Mouse (Mus musculus) mouse trophoblast stem cell (cell line): ENCODE data around the gene Haus4.

Source experiments
- in situ Hi-C, 2 experiments: fragments of 300-500 bp; cut with MseI, MboI; formaldehyde crosslinking; loops; 2 replicates in 1 of 2; 3 replicates in 1 of 2; pipeline ENCODE4 v1.15.1; 2025

Haus4 gene

DNA sequence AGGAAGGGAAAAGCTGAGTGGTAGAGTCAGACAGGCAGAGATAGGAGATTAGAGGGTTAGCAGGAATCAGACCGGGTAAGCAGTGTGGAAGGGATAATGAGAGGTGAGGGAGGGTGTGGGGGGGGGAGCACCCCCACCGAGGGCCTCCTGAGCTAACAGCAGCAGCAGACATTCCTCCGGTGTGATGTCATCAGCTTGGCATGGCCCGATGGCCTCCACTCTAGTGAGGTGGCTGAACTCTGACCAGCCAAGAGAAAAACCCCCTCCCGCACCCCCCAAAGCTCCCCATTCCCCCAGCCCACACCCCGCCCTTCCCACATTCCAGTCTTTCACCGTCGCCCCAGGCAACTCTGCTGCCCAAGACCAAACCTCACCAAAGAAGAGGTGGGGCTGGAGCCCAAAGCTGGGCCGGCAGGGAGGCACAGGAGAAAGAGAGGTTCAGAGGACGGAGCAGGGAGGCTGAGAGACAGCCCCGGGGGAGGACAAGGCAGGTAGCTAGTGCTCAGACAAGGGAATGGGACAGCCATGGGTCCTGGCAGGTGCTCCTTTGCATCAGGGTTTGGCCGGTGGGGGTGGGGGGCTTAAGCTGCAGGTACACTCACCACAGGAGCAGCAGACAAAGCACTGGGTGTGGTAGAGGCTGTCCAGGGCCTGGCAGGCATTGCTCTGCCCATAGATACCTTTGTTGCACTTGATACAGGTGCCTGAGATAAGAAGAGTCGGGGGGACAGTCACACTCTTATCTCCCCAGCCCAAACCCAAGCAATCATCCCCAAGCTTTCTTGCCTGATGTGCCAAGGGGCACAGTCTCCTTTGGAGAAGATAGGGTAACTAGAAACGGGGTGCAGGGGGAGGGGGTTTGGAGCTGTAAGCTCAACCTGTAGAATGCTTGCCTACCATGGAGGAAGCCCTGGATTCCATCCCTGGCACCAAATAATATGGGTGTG, 18.6 kb upstream of the Haus4 start:
- in situ Hi-C loops, result no loop called here

DNA sequence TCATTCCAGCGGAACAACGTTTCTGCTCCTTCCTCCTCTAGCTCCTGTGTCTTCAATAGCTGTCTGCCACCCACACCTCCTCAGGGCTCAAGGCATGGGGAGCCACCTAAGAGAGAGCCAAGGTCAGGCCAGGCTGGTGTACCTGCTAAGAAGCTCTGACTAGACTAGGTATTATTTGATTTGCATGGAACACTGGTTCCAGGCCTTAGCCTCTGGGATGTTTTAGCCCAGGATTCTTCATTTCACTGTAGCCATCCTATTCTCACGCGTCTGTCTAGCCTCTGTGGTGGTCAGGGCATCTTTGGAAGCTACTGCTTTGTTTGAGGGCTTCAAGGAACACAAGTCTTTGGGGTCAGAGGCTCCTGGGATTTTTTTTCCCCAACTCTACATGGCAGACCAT, 17.7 kb upstream of the Haus4 start:
- in situ Hi-C loops, result no loop called here

DNA sequence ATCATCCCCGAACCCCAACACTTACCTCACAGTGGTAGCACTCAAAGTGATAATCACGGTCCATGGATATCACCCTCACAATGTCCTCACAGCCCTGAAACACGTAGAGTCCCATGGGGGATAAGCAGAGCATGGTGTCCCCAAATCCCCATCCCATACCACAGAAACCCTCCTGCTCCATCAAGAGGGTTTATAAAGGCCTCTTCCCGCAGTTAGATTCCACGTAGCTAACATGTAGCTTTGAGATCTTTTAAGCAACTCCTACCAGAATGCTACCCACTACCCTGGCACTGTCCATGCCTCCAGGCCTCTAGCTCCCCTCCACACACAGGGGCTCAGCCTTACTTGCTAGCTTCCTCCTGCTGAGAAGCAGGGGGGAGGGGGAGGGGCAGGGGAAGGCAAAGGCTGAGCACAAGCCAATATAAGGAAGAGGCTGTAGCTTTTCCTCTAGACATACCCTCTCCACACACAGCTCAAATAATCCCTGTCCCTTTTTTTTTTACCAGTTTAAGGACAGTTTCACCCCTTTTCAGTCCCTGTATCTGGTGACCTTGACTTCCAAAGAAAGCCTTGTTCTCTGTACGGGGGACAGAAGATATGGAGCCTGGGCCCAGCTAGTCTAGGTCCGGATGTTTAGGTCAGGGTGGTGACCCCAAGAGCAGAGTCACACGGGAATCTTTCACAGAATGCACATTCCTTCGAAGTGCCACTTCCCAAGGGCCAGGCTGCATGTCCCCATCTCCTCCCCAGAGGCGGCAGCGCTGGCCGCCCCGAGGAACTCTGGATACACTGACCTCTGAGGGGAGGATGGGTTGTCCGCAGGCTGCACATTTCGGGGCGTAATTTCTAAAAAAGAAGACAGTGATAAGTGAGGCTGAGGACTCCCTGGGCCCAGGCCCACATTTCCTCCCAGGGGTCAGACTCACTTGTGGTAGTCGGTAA, 15.3 kb upstream of the Haus4 start:
- in situ Hi-C loops, result no loop called here

DNA sequence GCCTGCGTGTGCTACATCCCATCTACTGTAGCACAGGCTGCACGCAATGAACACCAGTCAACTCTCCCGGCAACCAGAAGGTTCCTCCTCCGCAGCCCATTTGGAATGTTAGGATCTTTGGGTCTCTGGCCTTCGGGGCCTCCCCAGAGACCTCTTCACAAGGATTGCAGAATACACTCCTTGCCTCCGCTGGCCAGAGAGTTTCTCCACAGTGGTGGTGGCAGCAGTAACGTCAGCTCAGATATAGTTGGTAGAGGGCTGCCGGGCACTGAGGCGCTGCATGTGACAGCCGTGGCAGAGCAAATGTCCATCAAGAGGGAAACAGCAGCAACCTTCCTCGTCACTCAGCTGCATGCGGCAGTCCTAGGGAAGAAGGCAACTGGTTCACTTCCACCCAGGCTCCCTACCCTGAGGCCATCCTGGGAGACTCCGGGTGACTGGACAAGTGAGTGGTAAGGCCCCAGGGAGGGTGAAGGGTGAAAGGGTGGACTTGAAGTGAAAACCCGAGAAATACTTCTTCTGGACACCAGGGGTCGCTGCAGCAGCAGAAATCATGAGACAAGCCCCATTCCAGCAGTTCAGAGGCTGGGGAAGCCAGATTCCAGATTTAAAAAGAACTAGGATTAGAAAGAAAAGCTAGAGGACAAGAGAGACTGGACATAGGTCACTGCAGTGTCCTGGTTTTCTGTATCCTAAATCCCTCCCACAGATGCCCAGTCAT, 14.4 kb upstream of the Haus4 start:
- in situ Hi-C loops, result no loop called here

DNA sequence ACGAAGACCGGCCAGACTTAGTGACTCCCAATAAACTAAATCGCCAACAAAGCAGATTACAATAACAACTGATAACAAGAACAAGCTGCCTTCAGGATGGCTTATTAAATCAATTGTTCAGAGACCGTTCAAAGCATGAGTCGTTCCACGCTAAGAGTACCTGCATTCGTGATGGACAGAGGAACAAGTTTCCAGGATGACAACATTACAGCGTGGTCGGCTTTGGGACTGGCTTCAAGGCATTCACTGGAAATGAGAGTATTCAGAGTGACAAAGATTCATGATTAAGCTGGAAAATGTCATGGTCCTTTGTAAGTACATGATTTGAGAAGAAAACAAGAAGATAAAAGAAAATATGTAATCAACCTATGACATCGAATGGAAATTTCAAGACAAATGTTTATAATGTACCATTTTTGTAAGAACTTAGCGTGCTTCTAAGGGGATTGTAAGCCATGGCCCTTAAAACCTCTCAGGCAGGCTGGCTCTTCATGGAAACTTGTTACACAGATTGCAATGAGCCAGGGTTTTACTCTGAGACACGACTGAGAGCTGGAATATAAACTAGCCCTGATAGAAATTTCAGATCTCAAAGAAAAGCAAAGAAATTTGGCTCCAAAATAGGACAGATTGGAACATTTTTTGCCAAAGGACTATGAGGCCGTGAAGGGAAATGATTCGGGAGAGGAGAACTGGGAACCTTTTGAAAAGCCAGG, 6.3 kb upstream of the Haus4 start:
- in situ Hi-C loops, result no loop called here

DNA sequence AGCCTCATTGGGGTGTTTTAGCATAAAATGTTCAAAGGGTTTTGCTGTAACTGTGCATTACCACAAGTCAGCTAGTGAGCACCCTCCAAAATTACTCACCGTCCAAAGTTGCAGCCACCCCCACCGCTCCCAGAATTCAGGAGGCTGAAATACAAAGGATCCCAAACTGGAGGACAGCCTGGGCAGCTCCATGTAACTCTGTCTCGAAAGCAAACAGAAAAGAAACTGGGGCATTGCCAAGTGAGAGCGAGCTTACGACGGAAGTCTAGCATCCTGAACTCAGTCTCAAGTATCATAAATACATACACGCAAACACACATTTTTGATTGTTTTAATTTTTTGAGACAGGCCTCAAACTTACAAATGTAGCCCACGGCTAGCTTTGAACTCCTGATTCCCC, 2.9 kb upstream of the Haus4 start:
- in situ Hi-C loops, result no loop called here

DNA sequence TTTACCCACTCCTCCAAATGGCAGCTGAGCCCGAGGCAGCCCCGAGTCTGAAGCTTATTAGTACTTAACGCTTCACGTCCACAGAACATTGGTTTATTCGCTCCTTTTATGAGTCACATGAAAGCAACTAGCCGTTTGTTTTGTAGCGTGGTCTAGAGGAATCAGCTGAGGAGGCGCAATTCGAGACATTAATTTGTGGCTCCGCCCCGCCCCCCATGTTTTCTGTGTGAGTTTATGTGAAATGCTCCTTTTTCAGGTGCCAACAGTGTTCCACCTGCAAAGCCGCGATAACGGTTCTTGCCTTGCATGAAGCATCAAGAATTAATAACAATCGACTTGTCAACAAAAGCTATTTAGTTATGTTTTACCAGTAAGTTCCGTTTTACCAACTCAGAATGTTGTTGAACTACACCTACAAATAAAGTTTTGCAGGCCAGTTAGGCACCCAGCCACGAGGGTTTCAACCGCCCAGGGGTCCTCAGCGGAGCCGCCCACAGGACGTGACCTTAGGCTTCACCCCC, 902 bp downstream of the Haus4 start:
- in situ Hi-C loops, result no loop called here

DNA sequence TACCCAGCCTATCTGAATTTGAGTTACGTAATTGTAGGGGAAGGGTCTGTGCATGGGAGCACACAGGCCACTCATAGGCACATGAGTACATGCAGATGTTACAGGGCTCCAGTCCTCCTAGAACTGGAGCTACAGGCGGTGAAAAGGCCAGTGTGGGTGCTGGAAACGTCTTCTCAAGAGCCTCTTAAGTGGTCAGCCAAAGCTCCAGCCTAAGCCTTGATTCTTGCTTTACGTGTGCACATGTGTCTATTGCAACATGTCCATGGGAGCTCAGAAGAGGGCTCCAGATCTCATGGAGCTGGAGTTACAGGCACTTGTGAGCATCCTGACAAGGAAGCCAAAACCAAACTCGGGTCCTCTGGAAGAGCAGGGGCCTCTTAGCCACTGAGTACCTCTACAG, 9.7 kb downstream of the Haus4 start:
- in situ Hi-C loops, result no loop called here

DNA sequence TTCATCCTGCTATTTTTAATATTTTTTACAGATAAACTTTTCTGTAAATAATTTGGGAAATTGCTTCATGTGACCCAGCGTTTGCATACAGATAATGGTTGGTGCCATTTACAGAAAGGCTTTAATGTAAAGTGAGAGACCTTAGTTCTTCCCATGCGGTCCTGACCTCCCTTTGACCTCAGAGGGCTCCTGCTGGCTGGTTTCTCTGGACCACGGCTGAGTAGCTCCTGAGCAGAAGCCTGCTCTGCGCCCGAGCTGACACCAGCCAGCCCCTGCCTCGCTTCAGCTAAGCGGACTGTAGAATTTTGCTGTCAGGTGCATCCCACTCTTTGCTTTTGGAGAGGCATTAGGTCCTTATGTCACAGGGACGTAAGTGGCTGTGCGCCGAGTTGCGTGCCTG, 13.6 kb downstream of the Haus4 start:
- in situ Hi-C loops, result no loop called here

DNA sequence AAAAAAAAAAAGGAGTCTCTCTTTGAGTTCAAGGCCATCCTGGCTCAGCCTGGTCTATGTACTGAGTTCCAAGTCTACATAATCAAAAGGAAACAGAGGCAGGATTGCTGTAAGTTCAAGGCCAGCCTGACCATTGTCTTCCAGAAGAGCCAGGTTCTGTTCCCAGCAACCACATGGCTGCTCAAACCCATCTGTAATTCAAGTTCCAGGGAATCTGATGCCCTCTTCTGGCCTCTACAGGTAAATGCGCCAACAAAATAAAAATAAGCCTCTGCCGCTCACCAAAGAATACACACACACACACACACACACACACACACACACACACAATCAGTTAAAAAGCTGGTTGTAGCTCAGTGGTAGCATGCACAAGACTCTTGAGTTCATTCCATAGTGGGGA, 15.8 kb downstream of the Haus4 start:
- in situ Hi-C loops, result no loop called here

DNA sequence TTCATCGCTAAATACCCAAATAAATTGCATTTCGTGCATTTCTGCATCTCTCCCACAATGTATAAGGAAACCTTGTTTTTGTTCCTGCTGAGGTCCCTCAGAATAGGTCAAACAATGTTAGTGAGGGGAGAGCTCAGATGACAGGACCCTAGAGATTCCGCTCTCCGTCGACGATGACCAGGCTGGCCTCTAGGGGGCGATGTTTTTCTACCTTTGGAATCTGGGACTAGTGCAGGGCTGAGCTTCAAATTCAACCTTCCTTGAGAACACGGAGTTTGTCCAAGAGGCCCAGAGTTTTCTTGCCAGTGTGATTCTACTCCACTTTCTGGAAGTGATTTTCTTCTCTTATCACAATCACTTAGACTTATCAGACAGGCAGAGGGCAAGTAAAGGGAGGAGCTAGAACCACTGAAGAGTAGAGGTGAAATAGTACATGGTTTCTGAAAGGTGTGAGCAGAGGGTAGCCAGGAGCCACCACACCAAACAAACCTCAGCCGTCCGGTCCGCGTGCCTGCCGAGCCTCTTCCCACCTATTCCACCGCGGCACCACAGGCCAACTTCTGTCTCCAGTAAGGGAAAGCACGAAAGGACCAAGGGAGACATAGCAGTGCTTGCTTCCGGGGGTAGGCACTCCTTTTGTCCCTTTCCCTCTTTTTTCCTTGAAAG, 25.8 kb downstream of the Haus4 start:
- in situ Hi-C loops, result no loop called here

DNA sequence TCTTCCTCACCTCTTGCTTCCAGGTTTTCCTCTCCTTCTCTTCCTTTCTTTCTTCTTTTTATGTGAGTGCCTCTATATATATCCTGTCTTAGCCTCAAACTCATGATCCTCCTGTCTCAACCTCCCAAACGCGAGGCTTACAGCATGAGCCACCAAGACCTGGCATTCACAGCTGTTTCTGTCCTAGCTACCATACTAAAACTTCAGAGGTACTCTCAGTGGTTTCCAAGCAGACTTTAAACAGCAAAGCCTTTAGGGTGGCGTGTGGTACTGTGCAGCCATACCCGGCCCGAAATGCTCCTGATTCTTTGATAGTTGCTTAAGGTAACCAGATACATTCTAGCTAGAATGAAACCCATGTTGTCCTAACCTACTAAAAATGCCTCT, 26.4 kb downstream of the Haus4 start:
- in situ Hi-C loops, result no loop called here

DNA sequence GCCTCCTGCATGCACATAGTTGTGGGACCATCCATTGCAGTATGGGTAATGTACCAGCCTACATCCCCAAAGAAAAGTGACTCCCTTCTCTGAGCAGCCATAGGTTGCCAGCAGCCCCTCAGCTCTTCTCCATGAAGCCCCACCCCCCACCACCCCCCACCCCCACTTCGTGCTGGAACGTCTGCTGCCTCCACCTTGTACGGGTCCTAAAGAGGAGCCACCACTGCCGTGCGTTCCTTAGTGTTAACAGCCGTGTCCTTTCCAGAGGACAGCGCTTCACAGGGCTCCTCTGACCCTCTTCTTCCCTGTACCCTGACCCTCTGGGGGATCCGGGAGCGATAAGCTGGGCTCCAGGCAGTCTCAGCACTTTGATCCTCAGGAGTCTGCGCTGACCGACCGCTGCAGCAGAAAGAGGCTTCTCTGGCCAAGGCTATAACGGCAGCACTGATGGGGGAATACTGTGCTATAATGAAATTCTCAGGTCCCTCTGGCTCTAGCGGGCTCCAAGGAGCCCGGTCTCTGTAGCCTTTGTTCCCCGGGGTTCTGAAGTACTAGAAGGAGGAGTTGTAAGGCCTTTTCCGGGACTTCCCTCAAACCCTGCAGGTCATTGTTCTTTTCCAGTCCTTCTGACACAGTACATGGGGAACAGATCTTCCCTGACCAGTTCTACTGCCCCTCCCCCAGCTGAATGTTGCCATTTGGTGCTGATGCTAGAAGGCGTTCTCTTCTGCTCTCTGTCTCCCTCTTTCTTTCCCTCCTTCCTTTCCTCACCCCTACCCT, 27.0 kb downstream of the Haus4 start:
- in situ Hi-C loops, result no loop called here

DNA sequence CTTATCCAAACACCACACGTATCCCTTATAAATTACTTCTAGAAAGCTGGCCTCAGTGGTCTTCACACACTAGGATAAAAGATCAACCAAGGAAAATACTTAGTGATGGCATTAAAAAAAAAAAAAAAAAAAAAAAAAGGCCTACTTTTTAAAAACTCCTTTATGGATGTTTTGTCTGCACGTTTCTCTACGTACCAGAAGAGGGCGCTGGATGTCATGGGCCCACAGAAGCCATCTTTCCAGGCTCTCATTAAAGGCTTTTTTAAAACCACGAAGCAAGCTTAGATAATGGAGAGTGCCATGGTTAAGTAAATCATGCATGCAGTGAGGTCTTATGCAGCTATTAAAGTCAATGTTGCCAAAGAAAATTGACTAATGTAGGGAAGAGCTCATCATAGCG, 30.8 kb downstream of the Haus4 start:
- in situ Hi-C loops, result no loop called here

DNA sequence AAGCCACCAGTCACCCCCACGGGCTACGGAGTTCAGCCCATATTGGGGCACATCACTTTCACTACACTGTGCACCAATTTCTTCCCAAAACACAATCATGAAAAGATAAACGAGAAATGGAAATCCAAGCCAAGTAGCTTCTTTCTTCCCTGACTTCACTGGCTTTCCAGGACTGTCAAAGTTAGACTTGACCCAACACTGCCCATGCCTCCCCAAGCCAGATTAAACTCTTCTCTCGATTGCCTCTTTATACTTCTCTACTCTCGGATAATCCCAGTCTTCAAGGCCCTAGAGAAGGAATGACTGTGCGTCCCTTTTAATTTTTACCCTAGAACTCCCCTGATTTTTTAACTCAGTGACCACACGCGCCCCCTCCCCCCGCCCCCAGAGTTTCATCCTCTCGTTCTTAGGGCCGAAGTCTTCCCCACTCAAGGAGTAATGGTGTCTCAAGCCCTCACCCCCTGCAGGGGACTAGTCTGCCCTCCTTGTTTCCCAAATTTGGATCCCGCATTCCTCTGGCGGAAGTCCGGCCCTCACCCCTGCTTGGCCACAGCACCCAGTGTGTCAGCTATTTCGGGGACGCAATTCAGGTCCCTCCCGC, 37.6 kb downstream of the Haus4 start:
- in situ Hi-C loops, result no loop called here

DNA sequence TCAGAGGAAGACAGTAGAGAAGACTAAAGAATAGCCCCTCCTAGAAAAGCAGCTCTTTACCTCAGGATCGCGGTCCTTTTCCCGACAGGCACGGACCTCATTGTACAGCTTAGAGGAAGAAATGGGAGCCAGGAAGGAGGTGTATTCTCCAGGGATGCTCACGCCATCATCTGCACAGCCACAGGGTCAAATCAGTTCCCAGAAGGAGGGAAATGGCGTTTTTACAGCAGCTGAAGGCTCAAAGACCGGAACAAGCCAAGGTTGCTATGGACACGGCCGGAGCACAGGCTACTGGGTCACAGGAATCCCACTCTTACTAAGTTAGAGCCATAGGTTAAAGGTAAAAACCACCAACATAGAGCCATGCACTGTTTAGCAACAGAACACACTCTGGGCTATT, 44.6 kb downstream of the Haus4 start:
- in situ Hi-C loops, result no loop called here

DNA sequence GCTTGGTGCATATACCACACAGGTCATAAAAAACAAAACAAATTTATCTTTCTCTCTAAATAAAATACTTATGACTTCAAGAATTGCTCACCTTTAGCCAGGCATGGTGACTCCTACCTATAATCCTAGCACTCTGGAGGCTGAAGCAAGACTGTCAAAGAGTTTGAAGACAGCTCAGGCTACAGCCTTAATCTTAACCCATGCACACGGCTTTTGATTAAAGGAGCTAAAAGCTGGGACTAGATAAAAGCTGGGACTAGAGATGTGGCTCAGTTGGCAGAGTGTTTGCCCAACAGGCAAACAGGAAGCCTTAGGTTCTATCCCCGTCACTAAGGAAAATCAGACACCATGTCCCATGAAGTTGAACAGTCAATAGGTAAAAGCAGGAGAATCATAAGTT, 51.3 kb downstream of the Haus4 start:
- in situ Hi-C loops, result no loop called here

DNA sequence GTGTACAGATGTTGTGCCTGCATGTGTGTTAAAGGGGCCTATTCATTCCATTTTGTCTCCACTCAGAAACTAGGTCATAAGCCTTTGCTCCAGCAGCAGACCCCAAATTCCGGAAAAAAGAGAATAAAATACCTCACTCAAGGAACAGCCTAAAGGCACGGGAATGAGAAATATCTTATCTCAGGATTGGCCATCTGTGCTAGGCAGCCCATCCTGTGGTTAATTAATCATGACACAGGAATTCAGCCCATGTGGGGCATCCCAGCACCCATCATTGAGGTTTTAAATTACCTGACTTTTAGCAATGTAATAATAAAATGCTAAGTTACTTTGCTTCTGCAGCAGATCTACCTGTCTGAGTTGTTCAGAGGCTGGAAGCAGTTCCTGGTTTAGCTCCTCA, 53.1 kb downstream of the Haus4 start:
- in situ Hi-C loops, result no loop called here

DNA sequence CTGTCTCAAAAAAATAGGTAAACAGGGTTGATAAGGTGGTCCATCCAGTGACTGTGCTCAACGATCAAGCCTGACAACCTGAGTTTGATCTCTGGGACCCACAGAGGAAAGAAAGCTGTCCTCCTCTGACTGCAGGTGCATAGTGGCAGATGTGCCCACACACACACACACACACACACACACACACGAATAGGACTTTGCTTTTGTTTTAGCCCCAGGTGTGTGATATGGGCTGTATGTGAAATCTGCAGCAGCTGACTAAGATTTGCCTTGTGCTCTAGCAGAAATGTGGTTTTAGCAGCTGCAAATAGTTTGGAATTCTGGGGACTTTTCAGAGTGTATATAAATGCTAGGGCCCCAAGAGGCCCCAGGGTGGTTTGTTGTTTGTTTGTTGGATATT, 55.1 kb downstream of the Haus4 start:
- in situ Hi-C loops, result no loop called here
